Mouse (Mus musculus): ENCODE results near the gene Nmur1. TPM values are rescaled to one million over a fixed set of nuclear protein-coding genes. Genes with fewer than 3 reads are reported as not detected.
A peak's percentile ranks its signal among the peaks of the same experiment; 100 is the strongest.

Nmur1 gene
- polyA plus RNA-seq, 1 experiment from 2014 or later: not detected

DNA sequence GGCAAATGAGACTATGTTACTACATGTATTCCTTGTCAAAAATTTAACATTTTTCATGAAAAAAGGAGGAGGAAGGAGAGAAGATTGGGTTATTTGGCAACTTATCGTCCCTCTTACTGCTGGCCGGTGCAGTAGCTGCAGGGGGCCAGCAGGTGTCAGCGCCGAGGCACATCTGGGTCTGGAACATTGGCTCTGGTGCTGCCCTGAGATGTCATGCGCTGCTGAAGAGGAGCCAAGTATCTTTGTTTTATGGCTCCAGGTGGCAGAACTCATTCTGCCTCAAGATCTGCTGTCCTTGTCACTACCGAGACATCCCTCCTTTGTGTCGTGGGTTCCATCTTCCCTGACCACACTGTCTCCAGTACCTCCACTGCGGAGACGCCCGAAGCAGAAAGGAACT lies 54.0 kb downstream of the Nmur1 start:
- Histone ChIP-seq H3K36me3 (ENCODE audit: inconsistent target) (no peaks in the 10 kb centered on the region), H3K27ac (no peak overlapping the region), H3K4me3 (ENCODE audit: inconsistent target) (no peak overlapping the region), H3K79me2 (ENCODE audit: inconsistent target) (no peaks in the 10 kb centered on the region)
- WGBS (ENCODE audit: missing documents): 35% methylated on average over 10 of the region's 10 CpGs

DNA sequence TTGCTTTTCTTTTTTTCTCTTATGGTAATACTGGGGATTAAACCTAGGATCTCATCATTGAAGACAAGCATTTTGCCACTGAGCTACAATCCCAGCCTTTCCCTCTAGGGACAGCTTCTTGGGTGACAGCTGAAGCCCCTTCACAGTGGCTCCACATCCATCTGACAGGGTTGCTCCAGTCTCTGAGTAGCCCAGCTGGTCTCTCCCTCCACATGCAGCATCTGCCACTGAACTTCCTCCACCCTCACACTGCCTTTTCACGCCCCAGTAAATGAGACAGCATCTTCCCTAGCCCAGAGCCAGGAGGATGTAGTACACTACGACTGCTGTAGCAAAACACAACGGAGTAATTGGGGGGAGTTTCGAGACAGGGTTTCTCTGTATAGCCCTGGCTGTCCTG lies 57.9 kb downstream of the Nmur1 start:
- H3K27ac ChIP-seq: no peak overlapping the region
- no peaks in the 10 kb centered on the region for H3K36me3 ChIP-seq (ENCODE audit: inconsistent target)
- 51% methylated on average over 4 of the region's 4 CpGs for WGBS (ENCODE audit: missing documents)
- H3K4me3 ChIP-seq (ENCODE audit: inconsistent target): no peak overlapping the region
- no peaks in the 10 kb centered on the region for H3K79me2 ChIP-seq (ENCODE audit: inconsistent target)

DNA sequence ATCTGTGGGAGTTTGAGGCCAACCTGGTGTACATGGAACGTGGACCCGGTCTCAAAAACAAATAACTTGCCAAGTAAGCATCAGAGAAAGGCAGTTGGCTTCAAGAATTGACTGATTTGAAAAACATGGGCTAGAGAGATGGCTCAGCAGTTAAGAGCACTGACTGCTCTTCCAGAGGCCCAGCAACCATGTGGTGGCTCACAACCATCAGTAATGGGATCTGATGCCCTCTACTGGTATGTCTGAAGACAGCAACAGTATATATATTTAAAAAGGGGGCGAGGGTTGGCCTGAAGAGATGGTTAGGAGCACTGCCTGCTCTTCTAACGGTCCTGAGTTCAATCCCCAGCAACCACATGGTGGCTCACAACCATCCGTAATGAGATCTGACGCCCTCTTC lies 62.4 kb downstream of the Nmur1 start:
- Histone ChIP-seq H3K36me3 (ENCODE audit: inconsistent target) (no peaks in the 10 kb centered on the region), H3K27ac (no peak overlapping the region), H3K4me3 (ENCODE audit: inconsistent target) (no peak overlapping the region), H3K79me2 (ENCODE audit: inconsistent target) (peaks cover 21% of the 10 kb centered on the region)
- WGBS (ENCODE audit: missing documents): 34% methylated on average over 6 of the region's 6 CpGs

DNA sequence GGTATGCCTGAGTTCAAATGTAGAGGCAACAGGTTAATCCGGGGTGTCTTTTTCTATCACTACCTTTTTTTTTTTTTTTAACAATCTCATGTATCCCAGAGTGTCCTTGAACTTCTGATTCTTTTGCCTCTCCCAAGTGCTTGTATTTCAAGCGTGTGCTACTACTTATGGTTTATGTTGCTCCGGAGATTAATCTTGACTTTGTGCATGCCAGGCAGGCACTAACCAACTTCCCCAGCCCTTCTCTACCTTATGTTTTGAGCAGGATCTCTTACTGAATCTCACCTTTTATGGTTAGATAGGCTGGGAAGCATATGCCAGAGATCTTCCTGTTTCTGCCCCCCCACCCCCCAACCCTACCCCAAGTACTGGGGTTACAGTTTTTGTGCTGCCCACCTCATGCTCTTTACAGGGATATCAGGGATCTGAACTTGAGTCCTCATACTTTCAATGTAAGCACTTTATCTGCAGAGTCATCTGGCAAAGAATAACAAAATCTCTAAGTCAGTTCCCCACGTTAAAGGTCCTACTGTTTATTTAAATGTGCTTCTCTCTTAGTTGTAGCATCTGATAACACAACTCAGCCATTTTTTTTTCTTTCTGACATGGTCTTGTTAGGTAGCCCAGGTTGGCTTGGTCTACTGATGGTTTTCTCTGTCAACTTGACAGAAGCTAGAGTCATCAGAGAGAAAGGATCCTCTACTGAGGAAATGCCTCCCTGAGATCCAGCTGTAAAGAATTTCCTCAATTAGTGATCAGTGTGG lies 64.0 kb downstream of the Nmur1 start:
- 87% methylated on average over 4 of the region's 4 CpGs for WGBS (ENCODE audit: missing documents)
- H3K36me3 ChIP-seq (ENCODE audit: inconsistent target): peaks cover 2% of the 10 kb centered on the region; the same call in 1 of the 2 replicates
- no peak overlapping the region for H3K4me3 ChIP-seq (ENCODE audit: inconsistent target)
- H3K79me2 ChIP-seq (ENCODE audit: inconsistent target): peaks cover 37% of the 10 kb centered on the region
- H3K27ac ChIP-seq: no peak overlapping the region

DNA sequence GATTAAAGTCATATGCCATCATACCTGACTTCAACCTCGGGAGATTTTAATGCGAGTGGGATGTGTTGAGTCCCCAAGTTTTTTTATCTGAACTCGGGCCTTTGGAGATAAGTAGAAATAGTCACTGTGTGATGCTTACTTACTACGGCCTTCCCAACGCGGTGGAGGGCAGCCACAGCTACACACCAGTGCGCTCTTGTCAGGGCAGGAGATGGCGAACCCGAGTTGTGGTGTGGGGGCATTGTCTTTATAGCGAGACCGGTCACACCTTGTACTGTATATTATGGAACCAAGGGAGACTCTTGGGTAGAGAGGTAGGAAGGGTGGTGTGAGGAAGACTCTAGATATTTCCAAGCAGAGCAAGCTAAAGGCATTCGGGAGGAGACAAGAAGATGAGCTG lies 65.6 kb downstream of the Nmur1 start:
- H3K36me3 ChIP-seq (ENCODE audit: inconsistent target): peaks cover 18% of the 10 kb centered on the region
- H3K79me2 ChIP-seq (ENCODE audit: inconsistent target): peaks cover 53% of the 10 kb centered on the region
- H3K27ac ChIP-seq: 0 out of 2 replicates have a peak overlapping the region, but pooled peaks have one; percentile 47
- WGBS (ENCODE audit: missing documents): 30% methylated on average over 12 of the region's 12 CpGs
- peak overlapping the region; percentile 85 for H3K4me3 ChIP-seq (ENCODE audit: inconsistent target)

DNA sequence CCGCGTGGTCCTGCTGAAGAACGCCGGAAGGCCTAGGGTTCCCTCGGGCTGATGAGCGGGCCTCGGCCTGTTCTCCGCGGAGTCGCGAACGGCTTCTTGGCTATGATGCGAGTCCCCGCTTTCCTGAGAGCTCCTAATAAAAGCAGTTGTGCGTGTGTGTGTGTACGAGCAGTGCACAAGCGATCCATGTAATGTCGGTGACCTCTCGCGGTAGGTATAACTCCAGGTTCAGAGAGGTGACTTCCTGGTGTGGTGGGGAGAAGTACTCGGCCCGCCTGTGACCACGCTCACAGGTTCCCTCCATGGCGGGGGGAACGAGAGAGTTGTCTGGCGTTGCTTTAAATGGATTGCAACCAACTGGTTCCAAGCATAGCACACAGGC lies 66.2 kb downstream of the Nmur1 start:
- Histone ChIP-seq H3K36me3 (ENCODE audit: inconsistent target) (peaks cover 25% of the 10 kb centered on the region), H3K4me3 (ENCODE audit: inconsistent target) (peak overlapping the region; percentile 85), H3K27ac (peak overlapping the region; percentile 47), H3K79me2 (ENCODE audit: inconsistent target) (peaks cover 59% of the 10 kb centered on the region)
- 0% methylated on average over 26 of the region's 26 CpGs for WGBS (ENCODE audit: missing documents)

DNA sequence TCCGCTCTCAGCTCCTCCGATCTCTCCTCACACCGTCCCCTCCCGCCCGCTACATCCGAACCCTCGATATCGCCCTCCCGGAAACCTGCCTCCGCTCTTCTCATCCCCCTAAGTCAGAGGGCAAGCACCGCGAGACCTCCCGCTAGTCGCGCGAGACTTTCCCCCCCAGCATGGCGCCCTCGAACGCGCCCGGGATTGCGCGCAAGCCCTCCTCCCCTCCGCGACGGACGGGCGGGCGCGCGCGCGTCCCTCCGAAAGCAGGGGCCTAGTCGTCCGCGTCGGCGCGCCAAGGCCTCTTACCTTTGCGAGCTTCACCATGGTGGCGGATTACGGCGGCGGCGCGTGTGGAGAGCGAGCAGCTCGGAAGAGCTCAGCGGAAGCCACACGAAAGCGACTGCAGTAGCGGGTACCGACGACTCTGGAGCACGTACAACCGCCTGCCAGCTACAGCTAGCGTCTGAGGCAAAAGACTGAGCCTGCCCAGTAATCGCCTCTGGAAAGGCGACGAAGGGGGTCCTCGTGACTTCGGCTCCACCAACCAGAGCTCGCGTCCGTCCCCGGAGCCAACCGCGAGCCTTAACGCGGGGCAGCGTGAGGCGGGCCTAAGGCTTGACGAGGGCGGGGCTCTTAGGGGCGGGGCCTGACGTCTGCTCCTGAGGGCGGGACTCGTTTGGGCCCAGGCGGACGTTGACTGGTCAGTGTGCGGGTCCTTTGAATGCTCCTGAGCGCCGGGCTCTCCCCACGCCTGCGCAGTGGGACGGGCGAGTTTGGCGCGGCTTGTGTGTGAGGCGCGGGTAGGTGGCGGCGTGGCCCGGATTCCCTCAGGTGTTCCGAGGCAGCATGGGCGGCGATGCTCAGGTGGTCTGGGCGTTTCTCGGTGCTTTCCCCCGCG lies 66.9 kb downstream of the Nmur1 start, which contains the start of gene Ncl:
Gene Ncl, minus strand, starts transcription at position 495 of the 892 bp plus-strand sequence.
- Histone ChIP-seq H3K79me2 (ENCODE audit: inconsistent target) (peaks cover 65% of the 10 kb centered on the region), H3K4me3 (ENCODE audit: inconsistent target) (peak within 1 kb of the TSS; percentile 85), H3K27ac (peak within 1 kb of the TSS; percentile 67), H3K36me3 (ENCODE audit: inconsistent target) (peaks cover 31% of the 10 kb centered on the region)
- WGBS (ENCODE audit: missing documents): under 1% methylated on average over 88 of the region's 102 CpGs

DNA sequence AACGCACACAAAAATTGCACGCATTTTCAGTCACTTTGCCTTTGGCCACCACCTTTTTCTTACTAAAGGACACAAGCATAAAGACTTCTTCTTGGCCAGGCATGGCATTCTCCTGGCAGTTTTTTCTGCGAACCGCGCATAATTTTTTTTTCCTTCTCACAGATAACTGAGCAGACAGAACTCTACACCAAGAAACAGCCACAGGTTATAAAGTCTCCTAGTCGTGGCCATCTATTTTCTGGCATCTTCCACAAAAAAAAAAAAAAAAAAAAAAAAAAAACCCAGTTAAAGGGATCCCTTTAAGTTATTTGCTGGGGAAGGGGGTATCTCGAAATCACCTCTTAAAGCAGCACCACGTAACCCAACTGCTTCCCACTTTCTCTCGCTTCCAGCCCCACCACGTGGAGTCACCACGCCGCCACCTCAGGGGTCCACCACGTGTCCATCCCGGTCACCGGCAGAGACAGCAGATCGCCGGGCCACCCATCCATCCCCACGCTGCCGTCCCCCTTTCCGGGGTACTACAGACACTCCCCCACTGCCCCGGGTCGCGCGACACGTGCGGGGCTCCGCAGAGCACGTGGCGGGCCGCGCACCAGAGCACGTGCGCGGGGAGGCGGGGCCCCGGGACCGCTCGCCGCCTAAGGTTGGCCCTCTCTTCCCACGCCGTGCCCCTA lies 67.7 kb downstream of the Nmur1 start:
- peak overlapping the region; percentile 63 for H3K4me3 ChIP-seq (ENCODE audit: inconsistent target)
- peaks cover 65% of the 10 kb centered on the region for H3K79me2 ChIP-seq (ENCODE audit: inconsistent target)
- peak overlapping the region; percentile 67 for H3K27ac ChIP-seq
- peaks cover 39% of the 10 kb centered on the region for H3K36me3 ChIP-seq (ENCODE audit: inconsistent target)
- WGBS (ENCODE audit: missing documents): 2% methylated on average over 40 of the region's 41 CpGs

DNA sequence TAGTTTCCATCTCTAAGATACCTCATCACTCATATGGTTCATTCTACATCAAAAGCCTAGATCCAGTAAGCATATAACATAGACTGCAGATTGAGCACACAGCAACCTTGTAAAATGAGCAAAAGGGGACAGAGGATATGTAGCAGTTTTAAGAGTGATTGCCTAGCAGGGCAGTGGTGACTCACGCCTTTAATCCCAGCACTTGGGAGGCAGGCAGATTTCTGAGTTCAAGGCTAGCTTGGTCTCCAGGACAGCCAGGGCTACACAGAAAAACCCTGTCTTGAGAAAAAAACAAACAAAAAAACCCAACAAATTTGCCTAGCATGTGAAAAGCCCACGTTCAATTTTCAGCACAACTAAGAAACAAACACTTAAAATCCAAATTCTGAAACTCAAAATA lies 71.8 kb downstream of the Nmur1 start:
- Histone ChIP-seq H3K27ac (no peak overlapping the region), H3K36me3 (ENCODE audit: inconsistent target) (peaks cover 81% of the 10 kb centered on the region), H3K79me2 (ENCODE audit: inconsistent target) (peaks cover 44% of the 10 kb centered on the region), H3K4me3 (ENCODE audit: inconsistent target) (no peak overlapping the region)
- 83% methylated on average over 2 of the region's 2 CpGs for WGBS (ENCODE audit: missing documents)

DNA sequence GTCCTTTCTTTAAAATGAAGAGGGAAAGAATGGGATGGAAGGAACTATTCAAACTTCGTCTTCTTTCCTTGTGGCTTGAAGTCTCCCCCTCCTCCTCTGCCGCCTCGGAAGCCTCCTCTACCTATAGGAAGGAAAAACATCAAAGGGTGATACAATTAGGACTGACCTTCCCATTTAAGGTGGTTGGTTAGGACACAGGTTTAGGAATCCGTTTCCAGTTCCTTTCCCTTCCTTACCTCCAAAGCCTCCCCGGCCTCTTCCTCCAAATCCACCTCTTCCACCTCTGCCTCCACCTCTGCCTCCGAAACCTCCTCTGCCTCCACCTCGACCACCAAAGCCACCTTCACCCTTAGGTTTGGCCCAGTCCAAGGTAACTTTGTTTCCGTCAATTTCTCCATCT lies 75.5 kb downstream of the Nmur1 start:
- 90% methylated on average over 8 of the region's 8 CpGs for WGBS (ENCODE audit: missing documents)
- Histone ChIP-seq H3K27ac (no peak overlapping the region), H3K79me2 (ENCODE audit: inconsistent target) (peaks cover 13% of the 10 kb centered on the region), H3K4me3 (ENCODE audit: inconsistent target) (no peak overlapping the region), H3K36me3 (ENCODE audit: inconsistent target) (peaks cover 72% of the 10 kb centered on the region)

DNA sequence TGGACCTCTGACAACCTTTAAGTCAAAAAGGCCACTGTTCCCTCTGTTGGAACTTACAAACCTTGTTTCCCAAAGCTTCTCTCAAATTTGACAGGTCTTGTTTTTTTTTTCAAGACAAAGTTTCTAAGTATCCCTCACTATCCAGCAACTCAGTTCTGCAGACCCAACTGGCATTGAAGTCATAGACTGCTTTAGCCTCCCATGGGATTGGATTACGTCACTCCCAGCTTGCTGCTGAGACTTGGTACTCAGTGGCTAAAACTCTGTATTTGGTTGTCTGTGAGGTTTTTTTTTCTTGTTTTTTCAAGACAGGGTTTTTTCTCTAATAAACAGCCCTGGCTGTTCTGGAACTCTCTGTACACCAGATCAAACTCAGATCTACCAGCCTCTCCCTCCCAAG lies 76.3 kb downstream of the Nmur1 start:
- 0 out of 2 replicates have a peak, but pooled peaks cover 5% of the 10 kb centered on the region for H3K79me2 ChIP-seq (ENCODE audit: inconsistent target)
- H3K4me3 ChIP-seq (ENCODE audit: inconsistent target): no peak overlapping the region
- WGBS (ENCODE audit: missing documents): 100% methylated on average over 1 of the region's 1 CpGs
- H3K27ac ChIP-seq: no peak overlapping the region
- H3K36me3 ChIP-seq (ENCODE audit: inconsistent target): peaks cover 63% of the 10 kb centered on the region

DNA sequence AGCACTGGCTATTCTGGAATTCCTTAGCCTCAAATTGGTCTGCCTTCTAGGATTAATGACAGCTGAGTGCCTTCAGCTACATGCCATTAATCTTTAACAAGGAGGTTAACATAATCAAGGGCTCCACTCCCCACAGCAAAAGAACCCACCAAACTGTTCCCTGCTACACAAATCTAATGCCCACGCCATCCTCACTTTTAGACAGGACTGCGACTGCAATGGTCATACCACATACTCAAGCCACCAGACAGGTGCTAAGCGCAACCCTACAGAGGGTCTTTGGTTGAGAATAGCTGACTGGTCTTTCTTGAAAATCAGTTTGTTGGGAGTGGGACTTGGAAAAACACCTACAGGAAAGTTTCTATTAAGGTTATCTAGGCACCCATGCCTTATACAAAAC lies 76.8 kb downstream of the Nmur1 start:
- Histone ChIP-seq H3K79me2 (ENCODE audit: inconsistent target) (no peaks in the 10 kb centered on the region), H3K36me3 (ENCODE audit: inconsistent target) (peaks cover 58% of the 10 kb centered on the region), H3K27ac (no peak overlapping the region), H3K4me3 (ENCODE audit: inconsistent target) (no peak overlapping the region)
- 93% methylated on average over 3 of the region's 3 CpGs for WGBS (ENCODE audit: missing documents)

DNA sequence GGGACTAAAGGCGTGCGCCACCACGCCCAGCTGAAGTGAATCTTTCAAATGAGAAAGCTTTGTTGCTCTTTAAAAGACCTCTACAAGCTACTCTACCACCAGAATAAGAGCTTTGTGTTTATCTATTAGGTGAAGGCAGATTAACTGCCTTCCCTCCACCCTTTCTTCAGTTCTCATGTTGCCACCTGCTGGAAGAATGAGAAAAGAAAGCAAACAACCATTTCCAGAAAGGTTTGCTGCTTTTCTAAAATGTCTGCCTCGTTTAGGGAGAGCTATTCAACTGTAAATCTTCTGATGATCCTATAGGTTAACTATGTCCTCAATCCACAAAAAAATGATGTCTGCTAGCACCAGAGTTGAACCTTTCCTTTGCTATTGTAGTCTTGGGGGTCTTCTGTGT lies 77.2 kb downstream of the Nmur1 start:
- H3K4me3 ChIP-seq (ENCODE audit: inconsistent target): no peak overlapping the region
- 82% methylated on average over 4 of the region's 4 CpGs for WGBS (ENCODE audit: missing documents)
- no peak overlapping the region for H3K27ac ChIP-seq
- H3K79me2 ChIP-seq (ENCODE audit: inconsistent target): no peaks in the 10 kb centered on the region
- peaks cover 54% of the 10 kb centered on the region for H3K36me3 ChIP-seq (ENCODE audit: inconsistent target)

DNA sequence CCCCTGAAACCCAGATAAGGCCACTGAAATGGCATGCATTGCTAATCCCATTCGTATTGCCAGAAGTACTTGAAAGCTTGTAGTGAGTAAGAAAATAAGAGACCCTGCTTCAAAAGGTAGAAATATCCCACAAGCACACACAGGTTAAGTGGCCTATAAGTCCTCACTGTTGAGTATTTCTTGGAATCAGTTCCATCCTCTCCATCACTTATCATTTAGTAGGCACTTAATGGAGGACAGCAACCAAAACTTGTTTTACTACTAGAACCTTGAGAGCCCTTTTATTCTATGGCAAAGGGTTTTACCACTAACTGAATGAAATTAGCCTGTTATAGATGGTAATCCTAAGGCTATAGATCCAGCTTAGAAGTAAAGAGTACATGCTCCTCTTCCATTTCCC lies 77.9 kb downstream of the Nmur1 start:
- Histone ChIP-seq H3K36me3 (ENCODE audit: inconsistent target) (peaks cover 47% of the 10 kb centered on the region), H3K27ac (no peak overlapping the region), H3K4me3 (ENCODE audit: inconsistent target) (no peak overlapping the region), H3K79me2 (ENCODE audit: inconsistent target) (no peaks in the 10 kb centered on the region)
- 88% methylated on average over 1 of the region's 1 CpGs for WGBS (ENCODE audit: missing documents)

DNA sequence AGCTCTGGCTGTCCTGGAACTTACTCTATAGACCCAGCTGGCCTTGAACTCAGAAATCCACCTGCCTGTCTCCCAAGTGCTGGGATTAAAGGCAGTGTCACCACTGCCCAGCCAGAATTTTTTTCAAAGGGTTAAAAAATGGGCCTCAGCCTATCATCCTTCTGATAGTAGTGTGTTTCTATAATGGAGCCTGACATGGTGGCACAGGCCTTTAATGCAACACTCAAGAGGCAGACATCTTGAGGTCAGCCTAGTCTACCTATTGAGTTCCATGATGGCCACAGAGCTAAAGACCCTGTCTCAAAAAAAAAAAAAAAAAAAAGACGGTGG lies 78.3 kb downstream of the Nmur1 start:
- no peaks in the 10 kb centered on the region for H3K79me2 ChIP-seq (ENCODE audit: inconsistent target)
- WGBS (ENCODE audit: missing documents): 89% methylated on average over 1 of the region's 1 CpGs

More for the DNA sequence above, 78.3 kb downstream of the Nmur1 start:
- H3K4me3 ChIP-seq (ENCODE audit: inconsistent target): no peak overlapping the region
- H3K36me3 ChIP-seq (ENCODE audit: inconsistent target): peaks cover 43% of the 10 kb centered on the region
- no peak overlapping the region for H3K27ac ChIP-seq

Measured in macrophage (primary cell).